26 mouse cellular contexts compared by ENCODE assay signal in the genomic region with DNA sequence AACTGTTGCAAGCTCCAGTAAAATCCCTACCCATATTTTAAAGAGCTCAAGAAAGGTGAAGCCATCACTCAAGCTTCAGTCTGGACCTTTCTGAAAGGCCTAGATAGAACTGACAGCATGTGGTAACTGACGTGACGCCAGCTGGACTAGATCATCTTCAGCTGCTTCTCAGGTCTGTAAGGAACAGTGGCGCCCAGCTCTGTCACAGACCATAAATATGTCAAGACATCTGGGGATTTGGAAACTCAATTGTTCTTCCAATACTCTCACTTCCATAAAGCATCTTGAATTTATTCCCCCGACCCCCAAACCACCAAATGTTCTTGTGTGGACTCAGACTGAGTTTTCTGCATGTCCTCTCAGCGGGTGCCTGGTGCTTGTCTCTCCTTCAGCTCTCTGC. TPM values are rescaled to one million over a fixed set of nuclear protein-coding genes. Genes with fewer than 3 reads are reported as not detected.
DNase-seq lines count a peak whose midpoint lies in the region; TF ChIP-seq lines count a peak whose summit lies in the region.
"Had no signal": no experiment of that assay in that cellular context is flagged by ENCODE, and none has a peak within 500 bp of the region (broad histone marks: within the 10 kb centered on the region; RNA-seq: fewer than 3 reads in every experiment).

No protein-coding gene starts in this region.

- DNase-seq in lung, adult 18-20 months: peak; percentile 9 to 30
- no peak for DNase-seq in lung, adult 2 months
- peak; percentile 50 for DNase-seq in lung, postnatal 10 days
- peak; percentile 56 for DNase-seq in lung, postnatal 36 days
- no peak for DNase-seq in neural tube, embryonic 10.5 days (ENCODE audit: extremely low spot score, low spot score)
- DNase-seq in heart, adult 9 months (ENCODE audit: low spot score in 2 of 2): no peak
- DNase-seq: adrenal gland, adult 8-10 months; adrenal gland, postnatal 25 days; cerebellum, adult 11-12 months; cerebellum, adult 8-10 months; cerebellum, postnatal 10 days; cerebellum, postnatal 36 days; embryo, embryonic 11 days; gastrocnemius, postnatal 10 days; gastrocnemius, postnatal 36 days; heart, adult 2 months; heart, postnatal 10 days; heart, postnatal 36 days had no signal

- no peaks in the 10 kb centered on the region for H3K4me1 ChIP-seq in lung, adult 2 months (ENCODE audit: control insufficient read depth, insufficient read depth, low read length)
- H3K4me1 ChIP-seq: heart, embryonic 12.5 days; heart, embryonic 15.5 days had no signal

- WGBS in lung, adult 2 months: 70% methylated on average over 5 of the region's 5 CpGs

- H3K4me3 ChIP-seq in lung, adult 2 months (replicated peaks; ENCODE audit: extremely low read depth, low read depth, low read length): no peak overlapping the region
- H3K4me3 ChIP-seq: embryonic facial prominence, embryonic 10.5 days; embryonic facial prominence, embryonic 13.5 days; erythroblast, embryonic 14.5 days; forebrain, embryonic 13.5 days; heart, adult 2 months; heart, embryonic 12.5 days; heart, embryonic 15.5 days; hindbrain, embryonic 10.5 days had no signal

- no peak for TF ChIP-seq CTCF in lung, adult 2 months (IDR thresholded peaks at IDR 0.05; ENCODE audit: insufficient read depth, low read length)

- TF ChIP-seq POLR2A in lung, adult 2 months (IDR thresholded peaks at IDR 0.05; ENCODE audit: borderline replicate concordance, extremely low read depth, low read depth, low read length): no peak

RNA-seq across cellular contexts. Expression of gene Tmem218, which starts 7.6 kb away (rescaled TPM):
- 2.3 and 3.1 TPM in 2 replicates for polyA plus RNA-seq in lung, adult 2 months (2012; rRNA removed)

RNA-seq across cellular contexts. Expression of gene Pknox2, which starts 53.2 kb away (rescaled TPM):
- polyA plus RNA-seq in lung, adult 2 months (2012; rRNA removed): 32.2 and 37.2 TPM in 2 replicates
- polyA plus RNA-seq: activated CD4-positive, CD25-positive, alpha-beta regulatory T cell, adult 4 months; erythroblast, embryonic 14.5 days had no signal

RNA-seq across cellular contexts. Expression of gene Slc37a2, which starts 55.1 kb away (rescaled TPM):
- polyA plus RNA-seq in lung, adult 2 months (2012; rRNA removed): 4.4 and 6.5 TPM in 2 replicates
- polyA plus RNA-seq: erythroblast, embryonic 14.5 days had no signal

Comparison
In these comparisons a context has a peak if more than half of its experiments do, and no peak if none do; other contexts are left out.
1. DNase-seq: peak in lung, adult 18-20 months (2 of 2), lung, postnatal 10 days (single experiment) and lung, postnatal 36 days (single experiment); none in lung, adult 2 months (single experiment), neural tube, embryonic 10.5 days (single experiment) and heart, adult 9 months (0 of 2).